Mouse (Mus musculus): Measurements from ENCODE around the gene Eipr1.
A peak's percentile ranks its signal among the peaks of the same experiment; 100 is the strongest.

Gene Eipr1

GRCm38 (mm10) chr12:28830471-28830870 is 78.9 kb downstream of the Eipr1 start:
- DNase-seq: no peak

DNA sequence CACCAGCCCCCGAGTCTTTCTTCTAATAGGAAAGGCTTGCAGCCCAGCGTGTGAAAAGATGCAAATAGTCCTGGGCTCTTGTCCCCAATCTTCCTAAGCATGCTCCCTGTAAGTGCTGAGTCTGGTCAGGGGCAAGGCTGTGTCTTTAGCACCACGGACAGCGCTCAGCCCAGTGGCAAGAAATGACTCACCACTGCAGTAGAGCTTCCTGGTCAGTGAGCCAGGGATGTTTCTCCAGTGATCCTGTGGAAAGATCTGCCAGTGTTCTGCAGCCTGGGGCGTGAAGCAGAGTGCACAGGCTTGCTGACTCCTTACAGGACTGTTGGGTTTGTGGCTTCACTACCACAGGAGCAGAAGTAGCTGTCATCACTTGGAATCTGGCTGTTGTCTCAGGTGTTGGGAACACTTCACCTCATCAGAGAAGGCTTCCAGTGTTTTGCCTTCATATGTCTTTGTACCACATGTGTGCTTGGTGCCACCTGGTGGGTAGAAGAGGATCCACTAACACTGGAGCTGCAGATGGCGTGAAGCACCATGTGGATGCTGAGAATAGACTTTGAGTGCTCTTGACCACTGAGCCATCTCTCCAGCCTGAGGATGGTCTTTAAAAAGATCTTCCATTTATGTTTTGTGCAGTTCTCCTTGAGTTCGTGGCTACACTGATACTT is 79.6 kb downstream of the Eipr1 start:
- DNase-seq: peak; percentile 72

DNA sequence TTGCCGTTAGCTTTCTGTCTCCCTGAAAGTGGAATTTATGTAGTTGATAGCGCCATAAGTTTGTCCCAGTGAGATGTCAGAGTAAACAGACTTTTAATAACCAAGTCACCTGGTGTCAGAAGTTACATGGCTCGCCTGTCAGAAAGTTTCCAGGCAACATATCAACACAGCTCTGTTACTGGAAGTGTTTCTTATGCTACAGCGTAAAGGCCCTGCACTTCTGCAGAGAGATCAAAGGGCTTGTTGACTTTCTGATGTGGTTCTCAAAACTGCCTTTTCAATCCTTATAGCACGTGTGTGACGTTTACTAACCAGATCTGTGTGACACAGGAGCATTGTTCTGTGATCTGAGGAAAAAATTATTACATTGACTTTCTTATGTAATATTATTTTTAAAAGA is 82.7 kb downstream of the Eipr1 start:
- no peak for DNase-seq

DNA sequence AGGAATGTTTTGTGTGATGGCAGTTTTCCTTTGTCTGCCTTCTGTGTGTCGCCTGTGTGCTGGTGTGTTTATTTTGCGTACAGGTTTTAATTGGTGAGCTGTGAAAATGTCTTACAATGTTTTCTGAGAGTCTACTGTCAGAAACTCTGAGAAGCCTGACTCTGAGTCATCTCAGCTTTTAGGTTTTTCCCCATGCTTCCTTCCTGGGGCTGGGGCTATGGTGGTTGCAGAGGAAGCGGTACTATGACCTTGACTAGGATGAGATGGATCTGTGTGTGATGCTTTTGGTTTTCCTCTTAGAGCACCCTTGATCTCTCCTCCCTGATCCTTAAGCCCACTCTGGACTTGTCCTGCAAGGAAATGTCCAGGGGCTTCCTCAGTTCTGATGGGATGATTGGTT is 84.1 kb downstream of the Eipr1 start:
- DNase-seq: no peak

- peak; percentile 44 for DNase-seq
Measured at GRCm38 (mm10) chr12:28838268-28838667, 86.7 kb downstream of the Eipr1 start.

DNA sequence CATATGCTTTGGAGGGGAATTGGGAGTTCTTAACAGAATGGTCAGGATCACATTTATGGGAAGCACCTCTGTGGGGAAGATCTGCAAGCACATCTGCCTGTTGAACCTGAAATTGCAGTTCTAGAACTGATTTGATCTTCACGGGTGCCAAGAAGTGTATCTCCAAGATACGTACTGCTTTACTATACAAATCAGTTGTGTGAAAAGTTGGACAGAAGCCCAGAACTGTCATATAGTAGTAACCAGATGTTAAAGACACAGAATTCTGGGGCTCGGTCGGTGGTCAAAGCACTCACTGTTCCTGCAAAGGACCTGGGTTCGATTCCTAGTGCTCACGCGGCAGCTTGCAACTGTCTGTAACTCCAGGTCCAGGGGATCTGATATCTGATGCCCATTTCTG is 87.4 kb downstream of the Eipr1 start:
- no peak for DNase-seq

DNA sequence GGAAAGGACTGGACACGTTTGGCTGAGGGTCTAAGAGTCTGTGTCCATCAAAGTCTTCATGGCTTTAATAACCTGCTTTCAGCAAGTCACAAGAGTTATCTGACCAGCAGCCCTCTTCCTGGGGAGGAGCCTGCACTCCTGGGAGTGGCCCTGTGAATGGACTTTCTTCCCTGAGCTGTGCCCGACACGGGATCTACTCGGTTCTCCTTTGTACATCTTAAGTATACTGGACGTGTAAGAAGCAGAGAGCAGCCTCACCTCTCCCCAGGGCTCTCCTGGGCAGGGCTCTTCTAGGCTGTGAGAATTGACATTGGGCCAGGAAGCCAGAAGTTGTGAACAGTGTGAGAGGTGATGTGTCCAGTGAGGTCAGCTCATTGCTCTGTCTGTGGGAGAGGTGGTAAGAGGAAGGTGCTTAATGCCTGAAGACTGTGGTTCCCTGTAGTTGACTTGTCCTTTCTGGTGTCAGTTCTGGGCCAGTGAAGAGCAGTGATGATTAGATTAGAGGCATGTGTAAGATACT is 89.6 kb downstream of the Eipr1 start:
- no peak for DNase-seq

DNA sequence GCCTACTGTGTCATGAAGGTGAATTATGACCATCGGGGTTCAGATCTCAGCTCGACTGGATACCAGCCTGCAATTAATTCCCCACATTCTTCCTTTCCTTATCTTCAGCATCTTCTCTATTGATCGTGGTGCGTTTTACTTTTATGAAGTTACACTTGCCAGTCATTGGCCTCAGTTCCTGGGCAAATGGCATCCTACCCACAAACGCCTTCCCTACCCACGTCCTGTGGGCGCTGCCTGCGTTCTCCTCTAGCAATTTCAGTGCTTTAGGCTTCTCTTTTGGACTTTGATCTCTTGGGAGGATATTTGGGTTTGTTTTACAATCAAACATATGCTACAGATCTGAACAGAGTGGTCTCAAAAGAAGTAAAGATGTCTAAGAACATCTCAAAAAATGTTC is 94.2 kb downstream of the Eipr1 start:
- DNase-seq: no peak

- no peak for DNase-seq
Measured at GRCm38 (mm10) chr12:28847401-28847800, 95.8 kb downstream of the Eipr1 start.

GRCm38 (mm10) chr12:28848726-28849612 is 97.4 kb downstream of the Eipr1 start:
- DNase-seq: no peak

DNA sequence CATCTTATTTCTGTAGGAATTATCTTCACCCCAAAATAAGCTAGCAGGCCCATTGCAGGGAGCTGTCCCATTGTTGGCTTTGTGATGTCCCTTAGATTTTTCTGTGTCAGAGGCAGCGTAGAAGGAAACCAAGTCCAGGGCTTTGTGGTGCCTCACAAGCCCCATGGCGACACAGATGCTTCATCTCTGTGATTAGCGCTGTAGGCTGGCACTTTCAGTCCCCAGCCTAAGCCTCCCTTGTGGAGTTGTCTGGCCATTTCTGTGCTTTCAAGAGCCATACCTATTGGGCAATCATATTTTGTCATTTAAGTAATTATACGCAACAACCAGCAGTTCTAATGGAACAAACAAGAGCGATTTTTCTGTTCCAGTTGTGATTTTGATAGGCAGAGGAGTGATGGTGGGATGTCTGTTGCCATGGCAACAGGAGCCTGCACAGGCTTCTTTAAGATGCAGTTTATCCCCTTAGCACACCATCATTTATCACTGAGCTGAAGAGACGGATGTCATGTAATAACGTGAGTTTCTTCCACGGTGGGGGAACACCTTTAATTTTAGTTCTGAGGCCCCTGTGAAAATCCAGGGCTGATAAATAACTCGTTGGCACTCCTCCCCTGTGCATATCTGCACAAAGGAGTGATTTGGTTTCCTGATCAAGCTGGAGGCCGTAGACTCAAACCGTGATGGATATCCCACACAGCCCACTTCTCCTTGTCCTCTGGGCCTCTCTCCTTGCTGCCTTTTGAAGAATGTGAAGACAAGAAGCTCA is 108.1 kb downstream of the Eipr1 start:
- DNase-seq: peak; percentile 47

DNA sequence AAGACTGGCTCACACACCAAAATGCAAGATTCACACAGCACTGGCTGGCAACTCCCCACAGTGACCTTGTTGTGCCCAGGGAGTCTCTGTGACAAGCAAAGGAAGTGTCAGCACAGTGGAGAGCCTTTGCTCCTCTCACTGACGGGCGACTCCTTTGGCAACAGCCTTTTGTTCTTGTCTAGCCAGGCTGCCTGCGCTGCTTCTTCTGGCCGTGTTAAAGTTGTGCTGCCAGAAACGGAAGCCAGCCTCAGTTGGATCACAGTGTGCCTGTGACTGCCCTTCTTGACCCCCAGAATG is 108.6 kb downstream of the Eipr1 start:
- no peak for DNase-seq

- DNase-seq: peak; percentile 42
Measured at GRCm38 (mm10) chr12:28863260-28863659, 111.7 kb downstream of the Eipr1 start.

DNA sequence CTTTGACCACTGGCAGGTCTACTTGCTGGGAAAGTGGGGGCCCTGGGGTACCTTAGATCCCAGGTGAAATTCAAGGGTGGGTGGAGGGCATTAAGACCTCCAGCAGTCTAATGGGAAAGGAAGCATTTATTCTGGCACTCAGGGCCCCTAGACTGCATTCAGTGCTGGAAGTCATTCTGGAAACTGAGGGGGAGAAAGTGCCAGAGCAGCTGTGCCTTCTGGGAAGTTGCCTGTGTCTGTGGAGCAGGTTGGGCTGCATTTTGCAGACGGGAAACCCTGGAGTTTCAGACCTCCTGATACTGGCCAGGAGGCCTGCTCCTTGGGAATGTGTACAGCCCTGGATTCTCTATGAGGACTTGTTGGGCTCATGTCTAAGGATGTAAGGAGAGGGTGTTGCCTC is 114.5 kb downstream of the Eipr1 start:
- DNase-seq: no peak

DNA sequence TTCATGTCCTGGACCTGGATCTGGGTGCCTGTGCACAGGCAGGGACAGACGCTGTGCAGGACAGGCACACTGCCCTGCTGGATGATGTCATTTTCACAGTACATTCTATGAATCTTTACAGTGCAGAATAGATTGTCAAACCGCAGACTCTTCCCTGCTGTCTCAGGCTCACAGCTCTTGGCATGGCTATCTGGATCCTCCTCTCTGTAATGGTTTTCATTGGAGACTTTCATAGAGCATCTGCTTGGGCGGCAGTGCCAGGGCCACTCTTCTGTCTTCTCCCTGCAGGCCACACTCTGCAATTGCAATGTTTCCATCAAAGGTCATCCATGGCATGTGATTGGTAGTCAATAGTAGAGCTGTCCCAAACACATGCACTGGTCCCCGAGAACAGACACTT is 117.2 kb downstream of the Eipr1 start:
- no peak for DNase-seq

- DNase-seq: peak; percentile 95
Measured at GRCm38 (mm10) chr12:28872271-28872670, 120.7 kb downstream of the Eipr1 start.

DNA sequence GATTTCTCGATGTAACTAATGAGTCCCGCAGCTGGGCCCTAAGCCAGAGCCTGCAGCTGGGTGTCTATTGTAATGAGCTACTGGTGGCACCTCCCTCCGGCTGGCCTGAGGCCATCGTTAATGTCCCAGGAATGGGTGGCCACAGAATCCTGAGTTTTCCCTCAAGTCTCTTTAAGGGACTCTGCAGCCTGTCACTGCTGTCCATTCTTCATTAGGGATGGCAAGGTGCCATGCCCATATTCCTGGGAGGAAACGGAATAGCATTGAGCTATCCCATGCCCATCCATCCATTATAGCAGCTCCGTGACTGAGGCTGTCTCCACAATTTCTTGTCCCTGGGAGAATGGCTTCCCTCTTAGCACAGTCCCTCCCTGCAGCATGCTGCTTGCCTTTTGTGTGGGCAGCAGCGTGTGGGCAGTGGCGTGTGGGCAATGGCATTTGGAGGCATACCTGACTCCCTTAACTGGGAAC is 123.2 kb downstream of the Eipr1 start:
- peak; percentile 67 for DNase-seq

DNA sequence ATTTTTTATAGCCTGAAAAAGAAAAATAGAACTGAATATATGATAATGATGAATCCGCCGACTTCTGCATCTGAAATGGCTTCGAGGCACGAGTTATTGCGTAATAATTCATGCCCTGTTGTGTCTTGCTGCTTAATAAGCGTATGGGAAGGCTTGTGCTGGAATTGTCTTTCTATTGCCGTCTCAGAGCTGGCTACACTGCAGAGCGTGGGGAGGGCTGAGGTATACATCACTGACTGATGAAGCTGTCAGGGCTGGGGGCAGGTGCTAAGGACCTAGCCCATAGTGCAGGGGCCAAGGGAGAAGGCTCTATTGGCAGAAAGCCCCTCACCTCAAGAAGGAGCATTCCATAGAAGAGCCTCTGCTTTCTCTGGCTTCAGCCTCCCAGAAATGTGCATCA is 123.9 kb downstream of the Eipr1 start:
- no peak for DNase-seq

GRCm38 (mm10) chr12:28880471-28880870 is 128.9 kb downstream of the Eipr1 start:
- no peak for DNase-seq

GRCm38 (mm10) chr12:28887712-28888111 is 136.1 kb downstream of the Eipr1 start:
- no peak for DNase-seq

- no peak for DNase-seq
Measured at GRCm38 (mm10) chr12:28889068-28889674, 137.6 kb downstream of the Eipr1 start.

DNA sequence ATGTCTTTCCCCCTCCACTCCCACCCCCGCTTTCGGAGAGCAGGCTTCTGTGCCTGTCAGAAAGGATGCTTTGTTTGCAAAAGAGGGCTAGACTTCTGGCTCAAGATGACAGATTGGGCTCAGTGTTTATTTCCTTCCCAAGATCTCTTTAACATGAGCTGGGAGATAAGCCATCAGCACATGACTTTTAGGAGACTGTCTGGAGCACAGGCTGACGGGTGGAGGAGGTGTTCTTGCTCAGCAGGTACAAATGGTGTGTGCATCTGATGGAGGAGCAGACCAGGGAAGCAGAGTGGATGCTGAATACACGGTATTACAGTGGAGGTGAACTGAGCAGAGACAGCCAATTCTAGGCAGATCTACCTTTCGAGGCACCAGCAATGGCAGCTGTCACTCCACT is 139.9 kb downstream of the Eipr1 start:
- peak; percentile 56 for DNase-seq

GRCm38 (mm10) chr12:28896577-28896976 is 145.0 kb downstream of the Eipr1 start:
- DNase-seq: peak; percentile 46

Data from right cerebral cortex, adult 18-20 months (tissue).